Mouse (Mus musculus): ENCODE data around the gene Fbxo48. TPM values are rescaled to one million over a fixed set of nuclear protein-coding genes. Genes with fewer than 3 reads are reported as not detected.

Gene Fbxo48
- polyA plus RNA-seq, 1 experiment from 2014 or later, result 0.35 TPM

GRCm38 (mm10) chr11:17002739-17003373 is 51.7 kb downstream of the Fbxo48 start:
- Histone ChIP-seq H3K9ac (ENCODE audit: low read length) (no peak overlapping the region), H3K36me3 (ENCODE audit: control insufficient read depth, insufficient read depth, low read length) (no peaks in the 10 kb centered on the region), H3K4me3 (ENCODE audit: low read depth, low read length) (no peak overlapping the region), H3K4me1 (replicated peaks; ENCODE audit: control insufficient read depth, insufficient read depth) (no peaks in the 10 kb centered on the region), H3K27ac (replicated peaks) (no peak overlapping the region), H3K4me2 (replicated peaks; ENCODE audit: low read depth) (no peak overlapping the region), H3K9me3 (ENCODE audit: control insufficient read depth, low read length) (no peaks in the 10 kb centered on the region), H3K27me3 (ENCODE audit: control insufficient read depth, insufficient read depth, low read length) (no peaks in the 10 kb centered on the region)
- no peak for DNase-seq (ENCODE audit: low spot score)
- TF ChIP-seq CTCF (IDR thresholded peaks at IDR 0.05; ENCODE audit: low read depth), result no peak
- TF ChIP-seq EP300 (optimal IDR thresholded peaks at IDR 0.05), result no peak
- WGBS, result 70% methylated on average over 7 of the region's 7 CpGs
- ATAC-seq (ENCODE audit: low FRiP score, low TSS enrichment), result no peak

DNA sequence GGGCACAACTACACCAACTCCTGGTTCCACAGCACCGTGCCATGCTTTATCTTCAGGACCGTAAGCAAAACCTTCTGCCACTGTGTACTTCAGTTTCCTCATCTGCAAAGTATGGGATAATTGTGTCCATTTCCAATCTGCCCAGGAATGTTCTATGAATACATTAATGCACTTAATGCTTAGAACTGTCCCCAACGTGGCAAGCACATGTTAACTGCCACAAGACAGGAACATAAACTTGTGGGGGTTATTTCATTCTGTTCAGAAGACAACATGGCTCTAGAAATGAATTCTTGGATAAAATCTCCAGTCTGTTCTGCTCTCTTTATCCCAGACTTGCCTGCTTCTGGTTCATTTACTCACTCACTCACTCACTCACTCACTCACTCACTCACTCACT is 52.6 kb downstream of the Fbxo48 start:
- no peak overlapping the region for H3K4me2 ChIP-seq (replicated peaks; ENCODE audit: low read depth)
- DNase-seq (ENCODE audit: low spot score) (no peak), ATAC-seq (ENCODE audit: low FRiP score, low TSS enrichment) (no peak)
- H3K27me3 ChIP-seq (ENCODE audit: control insufficient read depth, insufficient read depth, low read length), result no peaks in the 10 kb centered on the region
- TF ChIP-seq EP300 (optimal IDR thresholded peaks at IDR 0.05), result no peak
- WGBS, result 62% methylated on average over 3 of the region's 3 CpGs
- H3K9me3 ChIP-seq (ENCODE audit: control insufficient read depth, low read length), result no peaks in the 10 kb centered on the region
- no peak overlapping the region for H3K4me3 ChIP-seq (ENCODE audit: low read depth, low read length)
- no peaks in the 10 kb centered on the region for H3K4me1 ChIP-seq (replicated peaks; ENCODE audit: control insufficient read depth, insufficient read depth)
- no peak overlapping the region for H3K27ac ChIP-seq (replicated peaks)
- no peak overlapping the region for H3K9ac ChIP-seq (ENCODE audit: low read length)
- no peaks in the 10 kb centered on the region for H3K36me3 ChIP-seq (ENCODE audit: control insufficient read depth, insufficient read depth, low read length)

Other genes with a start within 250 kb of the Fbxo48 start
- gene Egfr, start 199.2 kb upstream of the Fbxo48 start, polyA plus RNA-seq (2015; fragmentation: Nextera tagmentation; extraction: Ambion mirVana), result 11.9 and 13.5 TPM in 2 replicates
- gene Cnrip1, start 100.2 kb downstream of the Fbxo48 start, polyA plus RNA-seq (2015; fragmentation: Nextera tagmentation; extraction: Ambion mirVana), result 15.1 and 15.9 TPM in 2 replicates
- 0.93 and 0.98 TPM in 2 replicates for gene Plek, start 101.0 kb downstream of the Fbxo48 start, polyA plus RNA-seq (2015; fragmentation: Nextera tagmentation; extraction: Ambion mirVana)
- 76.9 and 77.9 TPM in 2 replicates for gene Ppp3r1, start 207.9 kb downstream of the Fbxo48 start, polyA plus RNA-seq (2015; fragmentation: Nextera tagmentation; extraction: Ambion mirVana)
- 16.2 and 16.6 TPM in 2 replicates for gene Wdr92, start 230.7 kb downstream of the Fbxo48 start, polyA plus RNA-seq (2015; fragmentation: Nextera tagmentation; extraction: Ambion mirVana)

All from stomach, postnatal 0 days (tissue).